Mouse (Mus musculus) right cerebral cortex, postnatal 14 days (tissue): ENCODE data around the gene Tsga10.
"Not testable (repeated sequence)": the region's sequence is repeated elsewhere in the genome, so short reads cannot be mapped to it uniquely, and the experiment has no call there.

Experiments used
- DNase-seq: peaks from one replicate; pipeline ENCODE4 v3.0.0; 2022

Tsga10 gene

DNA sequence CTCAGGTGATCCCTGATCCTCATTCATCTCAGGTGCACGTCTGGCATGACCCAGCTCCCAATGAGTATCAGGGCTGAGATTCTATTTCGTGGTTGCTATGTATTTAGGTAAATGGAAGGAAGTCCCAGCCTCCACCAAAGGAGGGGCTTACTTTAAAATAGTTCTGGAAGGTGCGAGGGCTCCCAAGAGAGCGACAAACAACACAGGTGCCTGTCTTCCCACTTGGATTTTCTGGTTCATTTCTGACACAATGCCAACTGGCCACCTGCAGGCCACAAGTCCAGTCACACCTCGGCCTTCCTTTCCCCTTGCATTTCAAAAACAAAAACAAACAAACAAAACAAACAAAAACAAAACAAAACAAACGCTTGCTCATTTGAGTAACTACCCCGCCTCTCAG, 147.7 kb downstream of the Tsga10 start:
- DNase-seq = no peak

DNA sequence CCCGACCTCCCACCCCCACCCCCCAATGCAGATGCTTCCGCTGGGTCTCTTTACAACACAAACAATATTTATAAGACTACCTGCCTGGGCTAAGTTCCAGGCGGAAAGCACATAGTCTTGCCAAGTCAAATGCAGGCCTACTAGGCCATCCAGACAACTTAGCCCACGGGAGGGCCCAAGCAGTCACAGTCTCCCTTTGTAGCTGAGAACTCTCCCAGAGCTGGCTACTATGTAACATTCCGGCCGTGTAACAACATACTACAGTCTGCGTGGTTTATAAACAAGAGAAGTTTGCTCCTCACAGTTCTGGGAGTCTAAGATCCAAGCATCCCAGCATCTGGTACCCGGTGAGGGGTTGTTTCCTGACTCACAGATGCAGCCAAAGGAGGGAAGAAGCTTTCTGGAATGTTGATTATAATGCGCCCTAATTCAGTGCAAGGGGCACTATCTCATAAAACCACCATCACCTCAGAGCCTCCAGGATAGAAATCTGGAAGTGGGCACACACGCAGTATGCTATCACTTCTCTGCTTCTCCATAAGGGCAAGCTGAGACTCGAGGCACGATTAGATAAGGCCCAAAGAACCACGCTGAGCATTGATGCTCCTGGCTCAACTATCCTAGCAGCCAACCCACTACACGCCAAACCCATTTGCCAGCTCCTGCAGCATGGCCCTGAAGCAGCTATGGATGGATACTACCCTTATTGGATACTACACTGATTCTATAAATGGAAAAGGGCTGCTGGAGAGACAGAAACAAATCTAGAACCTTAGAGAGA, 148.6 kb downstream of the Tsga10 start:
- DNase-seq = no peak

DNA sequence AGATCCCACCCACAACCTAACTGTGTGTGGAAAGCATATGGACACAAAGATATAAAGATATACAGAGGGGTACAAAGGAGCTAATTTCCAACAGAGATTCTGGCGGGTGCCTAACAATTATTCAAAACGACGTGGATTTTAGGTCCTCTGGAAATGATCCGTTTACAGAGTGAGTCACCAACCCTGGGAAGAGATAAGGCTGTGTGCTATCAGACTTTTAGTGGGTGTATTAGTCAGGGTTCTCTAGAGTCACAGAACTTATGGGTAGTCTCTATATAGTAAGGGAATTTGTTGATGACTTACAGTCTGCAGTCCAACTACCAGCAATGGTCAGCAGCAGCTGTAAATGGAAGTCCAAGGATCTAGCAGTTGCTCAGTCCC, 153.9 kb downstream of the Tsga10 start:
- DNase-seq = not testable (repeated sequence)

DNA sequence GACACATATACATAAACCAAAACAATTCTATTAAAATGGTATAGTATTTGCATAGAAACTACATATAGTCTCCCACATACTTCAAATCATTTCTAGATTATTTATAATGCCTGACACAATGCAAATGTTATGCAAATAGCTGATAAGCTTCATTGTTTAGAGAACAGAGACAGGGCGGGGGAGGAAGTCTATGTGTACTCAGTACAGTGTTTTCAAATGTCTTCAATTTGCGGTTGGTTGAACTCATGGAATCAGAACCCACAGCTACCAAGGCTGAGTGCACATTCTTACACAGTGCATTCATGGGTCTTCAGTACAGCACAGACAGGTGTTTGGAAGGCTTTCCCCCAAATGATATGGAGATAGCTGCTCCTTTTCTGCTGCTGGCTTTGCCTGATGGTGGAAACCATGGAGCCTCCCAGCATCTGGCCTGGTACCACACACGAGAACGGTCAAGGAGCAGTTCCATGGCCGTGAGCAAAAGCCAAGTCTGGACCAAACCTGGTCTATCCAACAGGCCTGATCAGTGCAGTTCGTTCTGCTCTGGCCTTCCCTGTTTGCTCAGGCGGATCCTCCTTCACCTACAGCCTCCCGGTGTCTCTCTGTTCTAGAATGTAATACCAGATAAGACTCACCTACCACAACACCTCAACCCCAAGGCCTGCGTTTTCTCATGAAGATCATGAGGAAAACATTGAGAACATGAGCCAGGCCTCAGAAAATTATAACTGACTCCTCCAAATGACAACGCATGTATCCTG, 154.5 kb downstream of the Tsga10 start:
- no peak for DNase-seq

DNA sequence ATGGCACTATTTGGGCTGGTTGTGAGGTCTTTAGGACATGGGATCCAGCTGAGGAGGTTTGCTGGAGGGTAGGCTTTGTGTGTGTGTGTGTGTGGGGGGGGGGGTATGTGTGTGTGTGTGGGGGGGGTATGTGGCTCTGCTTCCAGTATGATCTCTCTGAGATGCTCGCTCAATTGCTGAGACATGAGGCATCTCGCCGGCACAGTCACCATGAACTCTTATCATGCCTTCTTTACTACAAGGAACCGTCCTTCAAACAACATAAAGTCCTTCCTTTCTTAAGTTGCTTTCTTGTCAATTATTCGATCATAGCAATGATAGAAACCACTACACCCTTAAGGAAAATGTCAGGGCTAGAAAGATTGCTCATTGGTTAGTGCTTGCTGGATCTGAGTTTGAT, 155.1 kb downstream of the Tsga10 start:
- no peak for DNase-seq

DNA sequence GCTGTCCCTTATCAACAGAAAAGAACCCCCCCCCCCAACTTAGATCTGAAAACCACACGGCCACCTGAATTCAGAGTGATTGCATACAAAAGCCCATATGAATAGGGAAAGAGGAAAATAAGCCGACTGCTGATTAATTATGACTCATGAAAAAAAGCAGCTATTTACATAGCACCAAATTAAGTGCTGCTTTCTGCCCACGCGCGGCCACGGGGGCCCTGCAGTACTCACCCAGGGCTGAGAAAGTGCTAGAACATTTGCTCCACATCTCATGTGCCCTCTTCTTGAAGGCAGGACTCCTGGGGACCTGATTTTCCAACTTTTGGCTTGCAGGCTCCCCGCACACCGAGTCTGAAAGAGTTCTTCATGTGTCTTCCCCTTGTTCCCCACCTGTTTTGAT, 156.5 kb downstream of the Tsga10 start:
- peak; percentile 2 for DNase-seq

DNA sequence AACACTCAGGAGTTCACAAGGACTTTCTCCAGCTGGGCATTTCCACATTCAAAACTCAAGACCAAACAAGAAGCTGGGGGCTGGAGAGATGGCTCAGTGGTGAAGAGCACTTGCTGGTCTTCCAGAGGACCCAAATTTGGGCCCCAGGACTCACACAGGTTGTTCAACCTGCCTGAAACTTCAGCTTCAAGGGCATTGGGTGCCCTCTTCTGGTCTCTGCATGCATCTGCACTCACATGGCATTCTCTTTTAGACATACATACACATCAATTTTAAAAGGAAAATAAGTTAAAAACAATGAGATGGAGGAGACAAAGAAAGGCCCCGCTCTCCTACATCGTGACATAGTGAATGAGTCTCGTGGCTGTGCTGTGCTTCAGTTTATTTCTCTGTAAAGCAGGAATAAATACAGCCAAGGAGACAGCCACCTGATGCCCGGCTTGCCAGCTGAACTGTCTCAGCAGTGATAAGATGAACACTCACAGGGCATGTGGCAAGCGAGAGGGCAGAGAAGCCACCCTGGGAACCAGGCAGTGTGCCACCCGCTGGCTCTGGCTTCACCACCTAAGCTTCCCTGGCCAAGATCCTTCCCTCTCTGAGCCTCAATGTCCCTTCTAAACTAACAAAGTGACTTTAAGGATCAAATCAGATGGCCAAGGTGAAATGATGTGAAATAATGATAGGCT, 157.8 kb downstream of the Tsga10 start:
- peak; percentile 1 for DNase-seq
